Mouse (Mus musculus) heart, embryonic 15.5 days (tissue): ENCODE measurements around the gene Zfyve9. TPM values are rescaled to one million over a fixed set of nuclear protein-coding genes. Genes with fewer than 3 reads are reported as not detected.
"Not testable (repeated sequence)": the region's sequence is repeated elsewhere in the genome, so short reads cannot be mapped to it uniquely, and the experiment has no call there.

Experiments
- ATAC-seq: fragments of 200-750 bp; cut with Nextera tagmentation; replicated peaks from 2 replicates; pipeline ENCODE4 v1.8.0; 2017; ENCODE audit warnings: low read depth, moderate TSS enrichment; ENCODE audit not compliant: insufficient number of reproducible peaks, insufficient read depth, low FRiP score
- H3K27ac ChIP-seq: fragments of 300-500 bp; sonication (generic); 2 replicates; pipeline ENCODE4 v1.5.1; 2015; ENCODE audit warnings: mild to moderate bottlenecking, inconsistent platforms
- H3K27me3 ChIP-seq: fragments of 300-500 bp; sonication (generic); 2 replicates; pipeline ENCODE4 v1.6.1; 2015; ENCODE audit warnings: inconsistent platforms
- H3K36me3 ChIP-seq: fragments of 300-500 bp; sonication (generic); 2 replicates; pipeline ENCODE4 v1.6.1; 2015; ENCODE audit warnings: mild to moderate bottlenecking, inconsistent platforms
- H3K4me1 ChIP-seq: fragments of 300-500 bp; sonication (generic); replicated peaks from 2 replicates; pipeline ENCODE4 v1.6.1; 2015; ENCODE audit warnings: inconsistent platforms
- H3K4me2 ChIP-seq: fragments of 300-500 bp; sonication (generic); 2 replicates; pipeline ENCODE4 v1.6.1; 2015; ENCODE audit warnings: inconsistent platforms, mild to moderate bottlenecking, moderate library complexity
- H3K4me3 ChIP-seq: fragments of 300-500 bp; sonication (generic); 2 replicates; pipeline ENCODE4 v1.5.1; 2015; ENCODE audit warnings: mild to moderate bottlenecking, inconsistent platforms
- H3K9ac ChIP-seq: fragments of 300-500 bp; sonication (generic); 2 replicates; pipeline ENCODE4 v1.6.1; 2015; ENCODE audit warnings: mild to moderate bottlenecking, inconsistent platforms
- H3K9me3 ChIP-seq: fragments of 300-500 bp; sonication (generic); replicated peaks from 2 replicates; pipeline ENCODE4 v1.6.1; 2016; ENCODE audit warnings: inconsistent platforms
- WGBS: fragments of 180-500 bp; shearing (Covaris S2); methylation state at CpG from one replicate; pipeline ENCODE4 v1.1.7; 2015; ENCODE audit warnings: mixed read lengths; 5-methylcytosine and 5-hydroxymethylcytosine counted together
- polyA plus RNA-seq: library from polyadenylated mRNA; unstranded; fragments of >200 nt; fragmentation: Nextera tagmentation; extraction: Ambion mirVana; gene quantifications from 2 replicates; pipeline ENCODE4 v1.2.1, GENCODE M21; 2015

Gene Zfyve9
- polyA plus RNA-seq, 1 experiment from 2014 or later, result 3.0 TPM

- 50% methylated on average over 3 of the region's 3 CpGs for WGBS
- H3K36me3 ChIP-seq, result peaks cover 14% of the 10 kb centered on the region; the same call in 1 of the 2 replicates
- H3K4me3 ChIP-seq, result no peak overlapping the region
- no peak overlapping the region for H3K9ac ChIP-seq
- ATAC-seq, result no peak
- H3K27ac ChIP-seq, result no peak overlapping the region
- no peak overlapping the region for H3K4me2 ChIP-seq
- H3K9me3 ChIP-seq, result no peaks in the 10 kb centered on the region
- 0 out of 2 replicates have a peak, but pooled peaks cover 3% of the 10 kb centered on the region for H3K4me1 ChIP-seq
- H3K27me3 ChIP-seq, result no peaks in the 10 kb centered on the region
These were observed 59.3 kb downstream of the Zfyve9 start for GRCm38 (mm10) chr4:108721245-108721784.

GRCm38 (mm10) chr4:108719349-108719748, 61.2 kb downstream of the Zfyve9 start, which contains the start of gene 3110021N24Rik:
Gene 3110021N24Rik (plus strand): TSS chr4:108719649.
- 81% methylated on average over 5 of the region's 5 CpGs for WGBS
- no peak for ATAC-seq
- no peak within 1 kb of the TSS for H3K4me2 ChIP-seq
- no peaks in the 10 kb centered on the region for H3K27me3 ChIP-seq
- H3K9ac ChIP-seq, result no peak within 1 kb of the TSS
- 0 out of 2 replicates have a peak, but pooled peaks cover 3% of the 10 kb centered on the region for H3K4me1 ChIP-seq
- H3K36me3 ChIP-seq, result peaks cover 12% of the 10 kb centered on the region; the same call in 1 of the 2 replicates
- no peaks in the 10 kb centered on the region for H3K9me3 ChIP-seq
- H3K4me3 ChIP-seq, result no peak within 1 kb of the TSS
- H3K27ac ChIP-seq, result no peak within 1 kb of the TSS

- Histone ChIP-seq H3K4me3 (no peak overlapping the region), H3K36me3 (no peaks in the 10 kb centered on the region), H3K4me2 (no peak overlapping the region), H3K9me3 (no peaks in the 10 kb centered on the region), H3K4me1 (no peaks in the 10 kb centered on the region), H3K27ac (no peak overlapping the region), H3K9ac (no peak overlapping the region), H3K27me3 (no peaks in the 10 kb centered on the region)
- no peak for ATAC-seq
- 71% methylated on average over 5 of the region's 5 CpGs for WGBS
These were observed 72.4 kb downstream of the Zfyve9 start for GRCm38 (mm10) chr4:108708209-108708608.

- Histone ChIP-seq H3K4me2 (no peak overlapping the region), H3K4me3 (no peak overlapping the region), H3K4me1 (no peaks in the 10 kb centered on the region; the same call in 1 of the 2 replicates), H3K9ac (no peak overlapping the region), H3K27me3 (no peaks in the 10 kb centered on the region), H3K9me3 (no peaks in the 10 kb centered on the region), H3K27ac (no peak overlapping the region), H3K36me3 (peaks cover 3% of the 10 kb centered on the region; the same call in 1 of the 2 replicates)
- ATAC-seq, result no peak
- WGBS, result 55% methylated on average over 3 of the region's 3 CpGs
These were observed 83.7 kb downstream of the Zfyve9 start for GRCm38 (mm10) chr4:108696934-108697333.

- H3K4me2 ChIP-seq, result no peak overlapping the region
- no peaks in the 10 kb centered on the region for H3K9me3 ChIP-seq
- H3K36me3 ChIP-seq, result peaks cover 10% of the 10 kb centered on the region
- no peak overlapping the region for H3K9ac ChIP-seq
- ATAC-seq, result no peak
- no peak overlapping the region for H3K27ac ChIP-seq
- no peaks in the 10 kb centered on the region for H3K27me3 ChIP-seq
- H3K4me3 ChIP-seq, result no peak overlapping the region
- H3K4me1 ChIP-seq, result no peaks in the 10 kb centered on the region; the same call in 1 of the 2 replicates
These were observed 89.1 kb downstream of the Zfyve9 start for GRCm38 (mm10) chr4:108691469-108691868.

GRCm38 (mm10) chr4:108690479-108690878, 90.1 kb downstream of the Zfyve9 start:
- ATAC-seq, result no peak

GRCm38 (mm10) chr4:108687098-108687497, 93.5 kb downstream of the Zfyve9 start:
- H3K9ac ChIP-seq, H3K4me1 ChIP-seq, H3K27me3 ChIP-seq, H3K4me2 ChIP-seq, ATAC-seq, H3K4me3 ChIP-seq, H3K9me3 ChIP-seq, H3K27ac ChIP-seq: not testable (repeated sequence)
- WGBS, result 92% methylated on average over 6 of the region's 7 CpGs
- H3K36me3 ChIP-seq, result peaks cover 12% of the 10 kb centered on the region

More at GRCm38 (mm10) chr4:108690479-108690878, 90.1 kb downstream of the Zfyve9 start:
- peaks cover 10% of the 10 kb centered on the region for H3K36me3 ChIP-seq
- no peaks in the 10 kb centered on the region; the same call in 1 of the 2 replicates for H3K4me1 ChIP-seq
- H3K27me3 ChIP-seq, result no peaks in the 10 kb centered on the region
- WGBS, result 94% methylated on average over 3 of the region's 3 CpGs
- H3K9me3 ChIP-seq, result no peaks in the 10 kb centered on the region
- H3K27ac ChIP-seq, result no peak overlapping the region
- no peak overlapping the region for H3K4me3 ChIP-seq
- H3K4me2 ChIP-seq, result no peak overlapping the region
- H3K9ac ChIP-seq, result no peak overlapping the region

- H3K4me1 ChIP-seq, result no peaks in the 10 kb centered on the region
- no peak overlapping the region for H3K27ac ChIP-seq
- no peak for ATAC-seq
- H3K9me3 ChIP-seq, result no peaks in the 10 kb centered on the region
- no peak overlapping the region for H3K4me2 ChIP-seq
- no peak overlapping the region for H3K9ac ChIP-seq
- no peaks in the 10 kb centered on the region for H3K27me3 ChIP-seq
- peaks cover 8% of the 10 kb centered on the region; the same call in 1 of the 2 replicates for H3K36me3 ChIP-seq
- H3K4me3 ChIP-seq, result no peak overlapping the region
- WGBS, result 60% methylated on average over 3 of the region's 3 CpGs
These were observed 94.4 kb downstream of the Zfyve9 start for GRCm38 (mm10) chr4:108686156-108686555.

- no peak overlapping the region for H3K4me2 ChIP-seq
- no peak overlapping the region for H3K4me3 ChIP-seq
- no peaks in the 10 kb centered on the region for H3K4me1 ChIP-seq
- H3K9ac ChIP-seq, result no peak overlapping the region
- H3K9me3 ChIP-seq, result no peaks in the 10 kb centered on the region
- H3K27me3 ChIP-seq, result no peaks in the 10 kb centered on the region
- 63% methylated on average over 2 of the region's 2 CpGs for WGBS
- ATAC-seq, result no peak
- H3K36me3 ChIP-seq, result peaks cover 4% of the 10 kb centered on the region; the same call in 1 of the 2 replicates
- no peak overlapping the region for H3K27ac ChIP-seq
These were observed 116.2 kb downstream of the Zfyve9 start for GRCm38 (mm10) chr4:108664407-108664806.

GRCm38 (mm10) chr4:108638752-108639151, 141.8 kb downstream of the Zfyve9 start:
- 74% methylated on average over 5 of the region's 5 CpGs for WGBS
- H3K36me3 ChIP-seq, result peaks cover 31% of the 10 kb centered on the region; the same call in 1 of the 2 replicates

GRCm38 (mm10) chr4:108637721-108638120, 142.9 kb downstream of the Zfyve9 start:
- WGBS, result 91% methylated on average over 3 of the region's 3 CpGs
- no peak overlapping the region for H3K4me2 ChIP-seq
- no peaks in the 10 kb centered on the region for H3K27me3 ChIP-seq
- no peaks in the 10 kb centered on the region for H3K9me3 ChIP-seq
- peaks cover 40% of the 10 kb centered on the region; the same call in 1 of the 2 replicates for H3K36me3 ChIP-seq
- H3K4me3 ChIP-seq, result no peak overlapping the region
- H3K27ac ChIP-seq, result no peak overlapping the region
- no peak for ATAC-seq
- H3K4me1 ChIP-seq, result no peaks in the 10 kb centered on the region
- H3K9ac ChIP-seq, result no peak overlapping the region

More at GRCm38 (mm10) chr4:108638752-108639151, 141.8 kb downstream of the Zfyve9 start:
- no peak overlapping the region for H3K27ac ChIP-seq
- H3K27me3 ChIP-seq, result no peaks in the 10 kb centered on the region
- H3K4me2 ChIP-seq, result no peak overlapping the region
- no peak overlapping the region for H3K4me3 ChIP-seq
- no peaks in the 10 kb centered on the region for H3K4me1 ChIP-seq
- no peaks in the 10 kb centered on the region for H3K9me3 ChIP-seq
- no peak overlapping the region for H3K9ac ChIP-seq
- ATAC-seq, result no peak

GRCm38 (mm10) chr4:108635101-108635500, 145.5 kb downstream of the Zfyve9 start:
- H3K4me2 ChIP-seq, result no peak overlapping the region
- H3K9me3 ChIP-seq, result no peaks in the 10 kb centered on the region
- no peaks in the 10 kb centered on the region for H3K27me3 ChIP-seq
- H3K27ac ChIP-seq, result no peak overlapping the region
- H3K4me1 ChIP-seq, result no peaks in the 10 kb centered on the region
- no peak for ATAC-seq
- H3K9ac ChIP-seq, result no peak overlapping the region
- H3K4me3 ChIP-seq, result no peak overlapping the region
- H3K36me3 ChIP-seq, result peaks cover 58% of the 10 kb centered on the region
